Mouse (Mus musculus) ES-Bruce4 (cell line): Measurements from ENCODE around the gene Hebp1.

Experiments
- CTCF ChIP-seq: IDR thresholded peaks from one replicate; pipeline ENCODE4 v1.8.1; 2011; ENCODE audit warnings: low read depth, low read length
- EP300 ChIP-seq: IDR thresholded peaks from 2 replicates; pipeline ENCODE4 v1.6.1; 2011; ENCODE audit warnings: low read depth, low read length; ENCODE audit not compliant: insufficient read depth
- POLR2A ChIP-seq: IDR thresholded peaks from one replicate; pipeline ENCODE4 v1.8.1; 2011; ENCODE audit warnings: low read length; ENCODE audit not compliant: insufficient read depth

DNA sequence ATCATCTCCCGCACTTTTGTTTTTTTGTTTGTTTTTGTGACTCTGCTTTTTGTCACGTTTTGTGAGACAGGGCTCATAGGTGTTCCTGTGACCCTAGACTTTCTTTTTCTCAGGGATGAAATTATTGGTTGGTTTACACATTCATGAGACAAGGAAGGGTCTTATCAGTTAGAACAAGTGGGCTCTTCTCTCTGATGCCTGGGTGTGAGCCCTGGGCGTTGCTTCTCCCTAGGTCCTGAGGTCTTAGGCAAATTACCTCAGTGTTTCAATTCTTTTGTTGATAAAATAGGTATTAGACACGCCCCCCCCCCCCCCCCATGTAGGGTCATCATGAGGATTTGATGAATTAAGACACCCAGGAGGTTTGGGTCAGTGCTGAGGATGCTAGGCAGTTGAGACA, 7.0 kb upstream of the Hebp1 start:
- TF ChIP-seq EP300 (no peak), POLR2A (no peak), CTCF (no peak)
